Mouse (Mus musculus): Measurements from ENCODE around the gene Ttc8.

DNA sequence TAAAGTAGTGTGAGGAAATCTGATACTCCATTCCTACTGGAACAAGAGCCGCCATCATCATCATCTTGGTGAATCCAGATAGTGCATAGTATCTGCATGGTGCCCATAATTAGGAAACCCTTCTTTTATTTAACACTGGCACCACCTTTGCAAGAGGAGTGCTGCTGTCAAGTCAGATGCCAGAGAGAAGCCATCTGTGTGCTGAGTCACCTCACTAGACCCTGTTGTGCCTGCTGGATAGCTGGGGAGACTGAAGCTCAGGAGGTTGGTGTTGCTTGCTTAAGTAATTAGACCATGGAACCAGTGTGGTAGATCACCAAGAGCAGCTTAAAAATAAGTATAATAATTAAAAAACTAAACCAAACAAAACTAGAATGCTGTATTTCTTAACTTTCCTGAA lies 75.5 kb downstream of the Ttc8 start:
- TF ChIP-seq GATA1 (IDR thresholded peaks at IDR 0.05; ENCODE audit: low read length) = no peak
- TF ChIP-seq TAL1 (IDR thresholded peaks at IDR 0.05; ENCODE audit: low read length) = no peak
